Mouse (Mus musculus) kidney, postnatal 10 days (tissue): ENCODE measurements at regions not wholly inside any gene's neighbourhood (a gene's known extent, or its start where the extent isn't known, plus 50 kb on each side); places are given as distances from the start of the nearest gene placed in this dataset.
A peak's percentile ranks its signal among the peaks of the same experiment; 100 is the strongest.

Experiments
- DNase-seq: peaks from one replicate; pipeline ENCODE4 v3.0.0; 2021; ENCODE audit warnings: mixed read lengths

- no peak for DNase-seq
These were observed 53.2 kb downstream of the Gm815 start for GRCm38 (mm10) chr19:26938911-26939310.

- DNase-seq: no peak
These were observed 58.3 kb downstream of the Gm815 start for GRCm38 (mm10) chr19:26944006-26944405.

- no peak for DNase-seq
These were observed 60.9 kb downstream of the Gm815 start for GRCm38 (mm10) chr19:26946562-26946961.

GRCm38 (mm10) chr19:26948479-26948878, 62.8 kb downstream of the Gm815 start:
- no peak for DNase-seq

- no peak for DNase-seq
These were observed 63.5 kb downstream of the Gm815 start for GRCm38 (mm10) chr19:26949153-26949552.

- DNase-seq: no peak
These were observed 67.7 kb downstream of the Gm815 start for GRCm38 (mm10) chr19:26953348-26953747.

- DNase-seq: no peak
These were observed 80.5 kb downstream of the Gm815 start for GRCm38 (mm10) chr19:26966055-26966760.

GRCm38 (mm10) chr19:26973058-26973457, 87.4 kb downstream of the Gm815 start:
- DNase-seq: peak; percentile 30

- no peak for DNase-seq
These were observed 88.3 kb downstream of the Gm815 start for GRCm38 (mm10) chr19:26973773-26974548.

GRCm38 (mm10) chr19:26974576-26975204, 89.0 kb downstream of the Gm815 start:
- DNase-seq: no peak

- no peak for DNase-seq
These were observed 91.1 kb downstream of the Gm815 start for GRCm38 (mm10) chr19:26976604-26977322.

- DNase-seq: peak; percentile 33
These were observed 92.4 kb downstream of the Gm815 start for GRCm38 (mm10) chr19:26977887-26978639.

GRCm38 (mm10) chr19:26978640-26979007, 92.9 kb downstream of the Gm815 start:
- no peak for DNase-seq

- no peak for DNase-seq
These were observed 93.6 kb downstream of the Gm815 start for GRCm38 (mm10) chr19:26979322-26979721.

GRCm38 (mm10) chr19:26986672-26987071, 101.0 kb downstream of the Gm815 start:
- no peak for DNase-seq

- no peak for DNase-seq
These were observed 101.5 kb downstream of the Gm815 start for GRCm38 (mm10) chr19:26987197-26987596.

- DNase-seq: no peak
These were observed 102.3 kb downstream of the Gm815 start for GRCm38 (mm10) chr19:26987909-26988456.

GRCm38 (mm10) chr19:26994586-26995352, 109.1 kb downstream of the Gm815 start:
- no peak for DNase-seq

- no peak for DNase-seq
These were observed 113.9 kb downstream of the Gm815 start for GRCm38 (mm10) chr19:26999596-26999995.

GRCm38 (mm10) chr19:27021930-27022329, 136.2 kb downstream of the Gm815 start:
- DNase-seq: no peak

- DNase-seq: no peak
These were observed 137.2 kb downstream of the Gm815 start for GRCm38 (mm10) chr19:27022917-27023316.
